Mouse (Mus musculus): ENCODE measurements around the gene Rarres2. TPM values are rescaled to one million over a fixed set of nuclear protein-coding genes. Genes with fewer than 3 reads are reported as not detected.

The Rarres2 gene
- total and polyA plus RNA-seq, 3 experiments: 0.72 TPM; not detected in 2

GRCm38 (mm10) chr6:48579215-48579648, 6.6 kb upstream of the Rarres2 start:
- Histone ChIP-seq H3K36me3 (replicated peaks in 1 of 2; ENCODE audit: control insufficient read depth in 1 of 2, insufficient read depth in 1 of 2, low read length in 1 of 2) (no peaks in the 10 kb centered on the region), H3K9me3 (replicated peaks; ENCODE audit: low read length) (no peaks in the 10 kb centered on the region), H3K4me2 (ENCODE audit: insufficient read depth, low read depth, poor library complexity, severe bottlenecking) (peak overlapping the region; percentile 52), H3K27ac (ENCODE audit: insufficient read depth, low read depth) (no peak overlapping the region), H3K27me3 (replicated peaks) (no peaks in the 10 kb centered on the region), H3K9ac (ENCODE audit: insufficient read depth, low read depth) (no peak overlapping the region), H3K4me1 (ENCODE audit: control insufficient read depth in 1 of 2, insufficient read depth in 2 of 2) (peaks cover 3 to 29% of the 10 kb centered on the region in 2 experiments), H3K4me3 (replicated peaks in 1 of 3; ENCODE audit: low read depth in 2 of 3, low read length in 2 of 3, poor library complexity in 1 of 3) (peak overlapping the region in 2 of 3 experiments; percentile 11 to 29), H3K79me2 (replicated peaks; ENCODE audit: control insufficient read depth, extremely low read depth, insufficient read depth, poor library complexity, severe bottlenecking) (no peaks in the 10 kb centered on the region)
- no peak for TF ChIP-seq JUND (conservative IDR thresholded peaks at IDR 0.05; ENCODE audit: low read depth, low read length)
- no peak for TF ChIP-seq PAX5 (IDR thresholded peaks at IDR 0.05; ENCODE audit: low read length)
- no peak for TF ChIP-seq TBP (conservative IDR thresholded peaks at IDR 0.05; ENCODE audit: low read depth, low read length)
- TF ChIP-seq SMC3 (IDR thresholded peaks at IDR 0.05; ENCODE audit: low read depth, low read length): no peak
- TF ChIP-seq ZC3H11A (IDR thresholded peaks at IDR 0.05; ENCODE audit: low read depth, low read length): no peak
- no peak for TF ChIP-seq ZMIZ1 (IDR thresholded peaks at IDR 0.05; ENCODE audit: low read depth, low read length)
- TF ChIP-seq BHLHE40 (IDR thresholded peaks at IDR 0.05; ENCODE audit: low read depth, low read length): peak; percentile 54
- 0 out of 2 replicates have a peak, but pooled peaks have one; percentile 8 for TF ChIP-seq KAT2A (IDR thresholded peaks at IDR 0.05; ENCODE audit: insufficient replicate concordance, low read length)
- TF ChIP-seq CTCF (conservative IDR thresholded peaks at IDR 0.05 in 1 of 2, IDR thresholded peaks at IDR 0.05 in 1 of 2; ENCODE audit: low read depth in 2 of 2, low read length in 2 of 2): no peak
- 0 out of 2 replicates have a peak, but pooled peaks have one; percentile 20 for TF ChIP-seq MYC (IDR thresholded peaks at IDR 0.05; ENCODE audit: low read depth, low read length)
- TF ChIP-seq ELF1 (IDR thresholded peaks at IDR 0.05; ENCODE audit: low read depth, low read length): peak; percentile 49; the same call in 1 of the 2 replicates
- TF ChIP-seq RAD21 (IDR thresholded peaks at IDR 0.05; ENCODE audit: low read depth, low read length): no peak
- no peak for TF ChIP-seq JUN (IDR thresholded peaks at IDR 0.05; ENCODE audit: insufficient read depth, low read depth, low read length)
- no peak for TF ChIP-seq NELFE (IDR thresholded peaks at IDR 0.05; ENCODE audit: low read depth, low read length)
- TF ChIP-seq UBTF (IDR thresholded peaks at IDR 0.05; ENCODE audit: low read depth, low read length): no peak
- no peak for TF ChIP-seq ETS1 (conservative IDR thresholded peaks at IDR 0.05; ENCODE audit: low read depth, low read length)
- TF ChIP-seq E2F4 (IDR thresholded peaks at IDR 0.05; ENCODE audit: insufficient replicate concordance, low read depth, low read length): no peak
- no peak for TF ChIP-seq GABPA (IDR thresholded peaks at IDR 0.05; ENCODE audit: insufficient replicate concordance, low read depth, low read length)
- no peak for TF ChIP-seq ZKSCAN1 (IDR thresholded peaks at IDR 0.05; ENCODE audit: borderline replicate concordance, low read depth, low read length)
- TF ChIP-seq SIN3A (IDR thresholded peaks at IDR 0.05; ENCODE audit: low read length): peak; percentile 58; the same call in 1 of the 2 replicates
- TF ChIP-seq USF2 (conservative IDR thresholded peaks at IDR 0.05; ENCODE audit: low read depth, low read length): no peak
- no peak; the same call in 1 of the 2 replicates for TF ChIP-seq MAX (IDR thresholded peaks at IDR 0.05; ENCODE audit: low read length)
- peak; percentile 75 for TF ChIP-seq IRF4 (IDR thresholded peaks at IDR 0.05; ENCODE audit: low read depth, low read length)
- TF ChIP-seq MAZ (IDR thresholded peaks at IDR 0.05; ENCODE audit: low read depth, low read length): 0 out of 2 replicates have a peak, but pooled peaks have one; percentile 36
- no peak for TF ChIP-seq POLR2AphosphoS2 (IDR thresholded peaks at IDR 0.05; ENCODE audit: low read depth, low read length)
- no peak for TF ChIP-seq NRF1 (IDR thresholded peaks at IDR 0.05; ENCODE audit: low read depth, low read length)
- no peak for TF ChIP-seq MAFK (IDR thresholded peaks at IDR 0.05; ENCODE audit: insufficient replicate concordance, low read length)
- TF ChIP-seq CHD1 (IDR thresholded peaks at IDR 0.05; ENCODE audit: low read depth, low read length): no peak
- TF ChIP-seq EP300 (IDR thresholded peaks at IDR 0.05; ENCODE audit: low read length): peak; percentile 58
- no peak for TF ChIP-seq TCF12 (IDR thresholded peaks at IDR 0.05; ENCODE audit: low read depth, low read length)
- TF ChIP-seq CHD2 (IDR thresholded peaks at IDR 0.05; ENCODE audit: low read length): 0 out of 2 replicates have a peak, but pooled peaks have one; percentile 33
- no peak for TF ChIP-seq POLR2A (IDR thresholded peaks at IDR 0.05; ENCODE audit: low read depth, low read length)
- TF ChIP-seq HCFC1 (IDR thresholded peaks at IDR 0.05; ENCODE audit: low read depth, low read length): no peak
- TF ChIP-seq MXI1 (IDR thresholded peaks at IDR 0.05; ENCODE audit: low read depth, low read length): no peak; the same call in 1 of the 2 replicates
- TF ChIP-seq ZNF384 (IDR thresholded peaks at IDR 0.05; ENCODE audit: low read depth, low read length): no peak
- TF ChIP-seq RCOR1 (conservative IDR thresholded peaks at IDR 0.05; ENCODE audit: low read depth, low read length): no peak
- peak; percentile 38; the same call in 1 of the 2 replicates for TF ChIP-seq MEF2A (IDR thresholded peaks at IDR 0.05; ENCODE audit: borderline replicate concordance, low read depth, low read length)
- no peak for TF ChIP-seq USF1 (IDR thresholded peaks at IDR 0.05; ENCODE audit: low read depth, low read length)
- peak; percentile 42 for DNase-seq (ENCODE audit: extremely low read depth)
- dilution Hi-C loops (cut with MboI; ENCODE audit: extremely low pct_ligation_motif_present, extremely low pct_unique_long_range_greater_than_20kb, low sequenced_read_pairs) (no loop called here), in situ Hi-C loops (cut with MboI; ENCODE audit: low pct_ligation_motif_present, low pct_unique_long_range_greater_than_20kb, low sequenced_read_pairs) (no loop called here)

Measured in CH12.LX (cell line).